Mouse (Mus musculus) ES-E14 (cell line): ENCODE measurements at regions not wholly inside any gene's neighbourhood (a gene's known extent, or its start where the extent isn't known, plus 50 kb on each side); places are given as distances from the start of the nearest gene placed in this dataset.

ENCODE experiments used
- CHD2 ChIP-seq: IDR thresholded peaks from 2 replicates; pipeline ENCODE4 v1.6.1; 2014; ENCODE audit warnings: mild to moderate bottlenecking, low read depth, low read length, inconsistent platforms
- HCFC1 ChIP-seq: IDR thresholded peaks from 2 replicates; pipeline ENCODE4 v1.6.1; 2012; ENCODE audit warnings: low read length, inconsistent platforms, borderline replicate concordance; ENCODE audit not compliant: insufficient read depth
- ZC3H11A ChIP-seq: IDR thresholded peaks from 2 replicates; pipeline ENCODE4 v1.6.1; 2012; ENCODE audit warnings: low read depth, mild to moderate bottlenecking, inconsistent platforms, low read length, borderline replicate concordance
- ZNF384 ChIP-seq: IDR thresholded peaks from 2 replicates; pipeline ENCODE4 v1.6.1; 2012; ENCODE audit warnings: low read depth, low read length, inconsistent platforms

DNA sequence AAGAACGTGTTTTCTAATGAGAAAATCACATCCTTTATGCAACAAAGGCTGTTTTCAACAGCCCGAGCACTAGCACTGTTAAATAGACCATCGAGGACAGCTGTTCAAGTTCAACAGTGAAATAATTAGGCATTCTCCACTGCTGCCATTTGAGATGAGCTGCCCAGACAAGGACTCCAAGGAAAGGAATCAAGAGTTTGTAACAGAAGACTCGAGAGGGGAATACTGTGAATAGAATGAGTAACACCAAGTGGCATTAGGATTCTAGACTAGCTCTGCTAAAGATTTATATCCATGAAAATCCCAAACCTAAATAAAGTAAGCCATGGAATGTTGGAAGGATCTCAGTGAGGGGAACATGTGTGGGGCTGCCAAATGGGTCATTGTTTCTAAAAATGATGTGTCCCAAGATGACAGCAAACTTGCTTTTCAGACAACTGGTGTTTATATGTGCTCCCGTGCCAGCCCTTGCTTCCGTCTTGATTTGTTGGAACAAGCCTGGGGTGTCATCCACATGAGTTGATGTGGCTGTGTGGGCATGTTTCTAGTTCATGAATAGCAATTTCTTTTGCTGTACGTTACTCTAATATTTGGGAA, 72.1 kb upstream of the Itga4 start:
- TF ChIP-seq HCFC1 (no peak), ZNF384 (no peak), CHD2 (no peak), ZC3H11A (no peak)
